Mouse (Mus musculus) ES-E14 (cell line): ENCODE results near the gene Serpinf2. TPM values are rescaled to one million over a fixed set of nuclear protein-coding genes. Genes with fewer than 3 reads are reported as not detected.

Source experiments
- DNase-seq: peaks from one replicate; pipeline ENCODE4 v3.0.0-alpha.2; 2013; ENCODE audit warnings: low read depth, low spot score
- H3K27ac ChIP-seq: 2 replicates; pipeline ENCODE4 v1.5.1; 2012; ENCODE audit warnings: low read depth, mild to moderate bottlenecking, low read length, moderate library complexity, mixed read lengths; ENCODE audit not compliant: poor library complexity, insufficient read depth, severe bottlenecking
- H3K36me3 ChIP-seq: 2 replicates; pipeline ENCODE4 v1.6.1; 2012; ENCODE audit warnings: mild to moderate bottlenecking, low read length, moderate library complexity, mixed read lengths; ENCODE audit not compliant: control insufficient read depth, poor library complexity, insufficient read depth, severe bottlenecking
- H3K4me1 ChIP-seq, 2 experiments: fragments of 150-350 bp in 1 of 2; sonication (generic) in 1 of 2; 2 replicates each; pipeline ENCODE4 v1.6.1; 2012; ENCODE audit warnings: low read length in 2 of 2, mild to moderate bottlenecking in 1 of 2, mixed read lengths in 1 of 2; ENCODE audit not compliant: control insufficient read depth in 2 of 2, insufficient read depth in 2 of 2, poor library complexity in 1 of 2
- H3K4me3 ChIP-seq, 2 experiments: fragments of 150-350 bp in 1 of 2; sonication (generic) in 1 of 2; 2 replicates each; pipeline ENCODE4 v1.5.1; 2012; ENCODE audit warnings: low read length in 2 of 2, low read depth in 1 of 2, mild to moderate bottlenecking in 1 of 2, mixed read lengths in 1 of 2; ENCODE audit not compliant: insufficient read depth in 1 of 2, poor library complexity in 1 of 2, severe bottlenecking in 1 of 2
- H3K9ac ChIP-seq: 2 replicates; pipeline ENCODE4 v1.6.1; 2012; ENCODE audit warnings: low read depth, mild to moderate bottlenecking, low read length, mixed read lengths; ENCODE audit not compliant: poor library complexity, insufficient read depth, severe bottlenecking
- H3K9me3 ChIP-seq: fragments of 150-350 bp; sonication (generic); 2 replicates; pipeline ENCODE4 v1.6.1; 2012; ENCODE audit warnings: low read depth, mild to moderate bottlenecking, low read length; ENCODE audit not compliant: control insufficient read depth, insufficient read depth
- CHD2 ChIP-seq: IDR thresholded peaks from 2 replicates; pipeline ENCODE4 v1.6.1; 2014; ENCODE audit warnings: mild to moderate bottlenecking, low read depth, low read length, inconsistent platforms
- HCFC1 ChIP-seq: IDR thresholded peaks from 2 replicates; pipeline ENCODE4 v1.6.1; 2012; ENCODE audit warnings: low read length, inconsistent platforms, borderline replicate concordance; ENCODE audit not compliant: insufficient read depth
- MAFK ChIP-seq: IDR thresholded peaks from 2 replicates; pipeline ENCODE4 v1.6.1; 2014; ENCODE audit warnings: mild to moderate bottlenecking, low read depth, low read length, inconsistent platforms; ENCODE audit not compliant: insufficient read depth
- ZC3H11A ChIP-seq: IDR thresholded peaks from 2 replicates; pipeline ENCODE4 v1.6.1; 2012; ENCODE audit warnings: low read depth, mild to moderate bottlenecking, inconsistent platforms, low read length, borderline replicate concordance
- ZNF384 ChIP-seq: IDR thresholded peaks from 2 replicates; pipeline ENCODE4 v1.6.1; 2012; ENCODE audit warnings: low read depth, low read length, inconsistent platforms
- in situ Hi-C, 2 experiments: fragments of 600-800 bp; cut with MboI; formaldehyde crosslinking; loops; one replicate each; pipeline ENCODE4 v1.15.1; 2025; ENCODE audit warnings: low sequenced_read_pairs in 2 of 2, inconsistent platforms in 1 of 2; ENCODE audit not compliant: unreplicated experiment in 2 of 2
- total RNA-seq: library from RNA; depleted of rRNA; stranded (reverse); fragments of 300-350 nt; gene quantifications from 2 replicates; pipeline ENCODE4 v1.2.3, GENCODE M21; 2012

Serpinf2 gene
- total RNA-seq, 1 experiment, result 0.27 TPM

GRCm38 (mm10) chr11:75473376-75473775 lies 34.0 kb upstream of the Serpinf2 start:
- TF ChIP-seq MAFK (no peak), HCFC1 (no peak), CHD2 (no peak), ZNF384 (no peak), ZC3H11A (no peak)
- H3K36me3 ChIP-seq, result no peaks in the 10 kb centered on the region
- H3K9ac ChIP-seq, result no peak overlapping the region
- H3K4me1 ChIP-seq, result peaks cover 0 to 7% of the 10 kb centered on the region in 2 experiments; a peak in 1 of 4 replicates
- in situ Hi-C loops, result no loop called here
- no peak overlapping the region for H3K4me3 ChIP-seq
- H3K27ac ChIP-seq, result no peak overlapping the region
- DNase-seq, result no peak
- no peaks in the 10 kb centered on the region for H3K9me3 ChIP-seq

DNA sequence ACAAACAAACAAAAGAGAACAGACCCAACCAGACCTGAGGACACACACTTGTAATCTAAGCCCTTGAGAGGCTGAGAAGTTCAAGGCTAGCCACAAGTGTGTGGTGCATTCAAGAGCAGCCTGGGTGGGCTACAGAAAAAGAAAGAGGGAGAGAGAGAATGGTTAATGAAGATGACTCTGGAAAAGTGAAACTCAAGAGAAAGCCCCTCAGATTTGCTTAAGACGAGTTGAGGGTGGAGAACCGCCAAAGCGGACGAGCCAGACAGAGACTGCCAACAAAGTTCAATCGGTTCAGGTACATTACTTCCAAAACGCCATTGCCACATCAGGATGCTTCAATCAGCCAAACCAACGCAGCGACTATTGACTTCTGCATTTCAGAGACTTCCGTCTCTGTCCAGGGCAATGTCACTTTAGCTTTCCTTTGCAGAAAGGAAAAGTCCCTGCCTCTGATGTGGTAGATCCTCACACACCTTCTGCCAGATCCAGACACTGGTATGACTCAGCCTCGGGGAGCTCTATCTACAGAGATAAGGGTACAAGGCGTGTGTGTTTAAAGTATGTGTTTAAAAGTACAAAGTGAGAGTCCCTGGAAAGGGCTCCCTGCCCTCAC lies 33.2 kb upstream of the Serpinf2 start:
- no peaks in the 10 kb centered on the region for H3K9me3 ChIP-seq
- in situ Hi-C loops, result no loop called here
- no peak for TF ChIP-seq MAFK
- no peak for DNase-seq
- no peak overlapping the region for H3K4me3 ChIP-seq
- no peak overlapping the region for H3K9ac ChIP-seq
- no peaks in the 10 kb centered on the region for H3K36me3 ChIP-seq
- no peak overlapping the region for H3K27ac ChIP-seq
- H3K4me1 ChIP-seq, result peaks cover under 1 to 7% of the 10 kb centered on the region in 2 experiments; a peak in 1 of 4 replicates

- in situ Hi-C loops, result no loop called here
- TF ChIP-seq MAFK (no peak), ZNF384 (no peak), CHD2 (no peak), ZC3H11A (no peak), HCFC1 (no peak)
- Histone ChIP-seq H3K4me1 (peaks cover 2 to 7% of the 10 kb centered on the region in 2 experiments; a peak in 1 of 4 replicates), H3K27ac (no peak overlapping the region), H3K9ac (no peak overlapping the region), H3K4me3 (no peak overlapping the region), H3K36me3 (no peaks in the 10 kb centered on the region), H3K9me3 (no peaks in the 10 kb centered on the region)
- no peak for DNase-seq
These were observed 31.3 kb upstream of the Serpinf2 start for GRCm38 (mm10) chr11:75470675-75471074.

DNA sequence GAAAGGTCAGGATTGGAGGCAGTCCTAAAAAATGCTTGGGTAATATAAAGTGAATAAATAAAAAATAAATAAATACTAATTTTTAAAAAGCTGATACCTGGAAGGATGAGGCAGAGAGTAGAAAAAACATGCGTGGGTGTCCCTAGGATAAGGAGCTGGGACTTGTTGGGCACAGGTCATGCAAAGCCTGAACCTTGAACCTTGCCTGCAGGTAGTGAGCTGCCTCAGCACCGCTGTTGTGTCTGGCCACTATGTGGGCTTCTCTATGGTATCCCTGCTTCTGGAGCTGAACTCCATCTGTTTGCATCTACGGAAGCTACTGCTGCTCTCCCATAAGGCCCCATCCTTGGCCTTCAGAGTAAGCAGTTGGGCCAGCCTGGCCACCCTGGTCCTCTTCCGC lies 29.9 kb upstream of the Serpinf2 start:
- TF ChIP-seq ZNF384 (no peak), HCFC1 (no peak), MAFK (no peak), CHD2 (no peak), ZC3H11A (no peak)
- H3K4me1 ChIP-seq, result peaks cover 2 to 7% of the 10 kb centered on the region in 2 experiments; a peak in 1 of 4 replicates
- H3K27ac ChIP-seq, result no peak overlapping the region
- in situ Hi-C loops, result no loop called here
- no peak for DNase-seq
- no peaks in the 10 kb centered on the region; the same call in 1 of the 2 replicates for H3K36me3 ChIP-seq
- H3K9me3 ChIP-seq, result no peaks in the 10 kb centered on the region
- no peak overlapping the region for H3K9ac ChIP-seq
- no peak overlapping the region for H3K4me3 ChIP-seq

DNA sequence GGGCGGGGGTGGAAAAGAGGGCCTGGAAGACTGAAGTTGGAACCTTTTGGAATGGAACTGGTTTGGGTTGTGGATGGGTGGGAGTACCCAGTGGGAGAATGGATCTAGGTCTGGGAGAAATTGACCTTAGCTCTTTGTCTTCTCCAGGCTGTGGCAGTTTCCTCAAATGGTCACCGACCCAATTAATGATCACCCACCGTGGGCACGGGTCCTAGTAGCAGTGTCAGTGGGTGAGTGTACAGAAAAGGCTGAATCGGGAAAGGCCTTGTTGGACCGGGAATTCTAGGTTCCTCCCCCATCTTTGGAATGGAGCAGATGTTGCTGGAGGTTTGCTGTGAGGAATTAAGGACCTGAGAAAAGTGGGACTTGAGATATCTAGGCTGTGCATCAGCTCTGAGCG lies 29.0 kb upstream of the Serpinf2 start:
- peak overlapping the region; percentile 66 for H3K9ac ChIP-seq
- TF ChIP-seq ZC3H11A (no peak), MAFK (no peak), ZNF384 (no peak), CHD2 (no peak), HCFC1 (no peak)
- in situ Hi-C loops, result no loop called here
- peaks cover 4 to 8% of the 10 kb centered on the region in 2 experiments; a peak in 2 of 4 replicates for H3K4me1 ChIP-seq
- peak overlapping the region; percentile 49 to 58 for H3K4me3 ChIP-seq
- H3K27ac ChIP-seq, result no peak overlapping the region
- no peaks in the 10 kb centered on the region; the same call in 1 of the 2 replicates for H3K36me3 ChIP-seq
- DNase-seq, result no peak
- no peaks in the 10 kb centered on the region for H3K9me3 ChIP-seq
